Mouse (Mus musculus) embryo, embryonic 10.5 days (tissue): ENCODE data around the gene Gap43.

ENCODE experiments used
- DNase-seq: peaks from one replicate; pipeline ENCODE4 v3.0.0-alpha.2; 2015; ENCODE audit warnings: low spot score

Gap43 gene

GRCm38 (mm10) chr16:42340021-42340768 lies at the start of gene Gap43:
Gene Gap43 (minus strand): TSS chr16:42340651.
- peak; percentile 71 for DNase-seq

- DNase-seq, result no peak
Observed at GRCm38 (mm10) chr16:42381328-42381838, 40.9 kb upstream of the Gap43 start.

GRCm38 (mm10) chr16:42380641-42381040 lies 40.2 kb upstream of the Gap43 start:
- no peak for DNase-seq

GRCm38 (mm10) chr16:42370148-42370547 lies 29.7 kb upstream of the Gap43 start:
- DNase-seq, result no peak

GRCm38 (mm10) chr16:42369346-42369745 lies 28.9 kb upstream of the Gap43 start:
- DNase-seq, result no peak

- DNase-seq, result no peak
Observed at GRCm38 (mm10) chr16:42360061-42360460, 19.6 kb upstream of the Gap43 start.

- DNase-seq, result no peak
Observed at GRCm38 (mm10) chr16:42358058-42358457, 17.6 kb upstream of the Gap43 start.

- no peak for DNase-seq
Observed at GRCm38 (mm10) chr16:42350076-42350475, 9.6 kb upstream of the Gap43 start.

GRCm38 (mm10) chr16:42340865-42341264 lies 414 bp upstream of the Gap43 start:
- DNase-seq, result peak; percentile 21

- peak; percentile 59 for DNase-seq
Observed at GRCm38 (mm10) chr16:42339512-42339911, 939 bp downstream of the Gap43 start.

GRCm38 (mm10) chr16:42338987-42339386 lies 1.5 kb downstream of the Gap43 start:
- DNase-seq, result peak; percentile 13

- no peak for DNase-seq
Observed at GRCm38 (mm10) chr16:42338342-42338741, 2.1 kb downstream of the Gap43 start.

GRCm38 (mm10) chr16:42337663-42338062 lies 2.8 kb downstream of the Gap43 start:
- DNase-seq, result peak; percentile 19

GRCm38 (mm10) chr16:42336610-42337009 lies 3.8 kb downstream of the Gap43 start:
- peak; percentile 76 for DNase-seq

- peak; percentile 23 for DNase-seq
Observed at GRCm38 (mm10) chr16:42332321-42332720, 8.1 kb downstream of the Gap43 start.

GRCm38 (mm10) chr16:42326191-42326590 lies 14.3 kb downstream of the Gap43 start:
- no peak for DNase-seq

- DNase-seq, result no peak
Observed at GRCm38 (mm10) chr16:42325536-42325935, 14.9 kb downstream of the Gap43 start.

GRCm38 (mm10) chr16:42319831-42320230 lies 20.6 kb downstream of the Gap43 start:
- no peak for DNase-seq

- DNase-seq, result no peak
Observed at GRCm38 (mm10) chr16:42319365-42319764, 21.1 kb downstream of the Gap43 start.

GRCm38 (mm10) chr16:42312125-42312524 lies 28.3 kb downstream of the Gap43 start:
- no peak for DNase-seq

GRCm38 (mm10) chr16:42308761-42309160 lies 31.7 kb downstream of the Gap43 start:
- DNase-seq, result no peak

GRCm38 (mm10) chr16:42305934-42306701 lies 34.3 kb downstream of the Gap43 start:
- peak; percentile 87 for DNase-seq

- peak; percentile 30 for DNase-seq
Observed at GRCm38 (mm10) chr16:42303461-42303860, 37.0 kb downstream of the Gap43 start.
